Mouse (Mus musculus) erythroblast, adult 5-6 weeks (primary cell): ENCODE measurements around the gene Ift140. TPM values are rescaled to one million over a fixed set of nuclear protein-coding genes. Genes with fewer than 3 reads are reported as not detected.
A peak's percentile ranks its signal among the peaks of the same experiment; 100 is the strongest.

Experiments
- ATAC-seq: replicated peaks from 2 replicates; pipeline ENCODE4 v1.8.0; 2016; ENCODE audit warnings: moderate number of reproducible peaks, mild to moderate bottlenecking, moderate TSS enrichment, inconsistent platforms; ENCODE audit not compliant: poor library complexity, low FRiP score, severe bottlenecking
- total RNA-seq, 2 experiments: library from RNA; stranded (forward) in 1 of 2; stranded (reverse) in 1 of 2; fragments of 150-400 nt in 1 of 2; fragments of 200-764, 138-1000 nt in 1 of 2; gene quantifications; 2 replicates each; pipeline versions ENCODE4 v1.2.3 to v1.2.4; 2015 to 2017; ENCODE audit warnings: low replicate concordance in 2 of 2

Gene Ift140
- total RNA-seq, 2 experiments from 2014 or later = 62.3 to 187 TPM

GRCm38 (mm10) chr17:25068690-25069089 lies 52.8 kb downstream of the Ift140 start:
- no peak for ATAC-seq

GRCm38 (mm10) chr17:25076906-25077305 lies 61.0 kb downstream of the Ift140 start:
- ATAC-seq = no peak

- no peak for ATAC-seq
Measured at GRCm38 (mm10) chr17:25077771-25078372, 62.0 kb downstream of the Ift140 start.

GRCm38 (mm10) chr17:25080210-25080609 lies 64.3 kb downstream of the Ift140 start:
- no peak for ATAC-seq

GRCm38 (mm10) chr17:25080960-25081381 lies 65.1 kb downstream of the Ift140 start:
- no peak for ATAC-seq

GRCm38 (mm10) chr17:25082081-25082847 lies 66.4 kb downstream of the Ift140 start:
- ATAC-seq = no peak

GRCm38 (mm10) chr17:25082887-25083286 lies 67.0 kb downstream of the Ift140 start:
- no peak for ATAC-seq

GRCm38 (mm10) chr17:25083444-25083931 lies 67.6 kb downstream of the Ift140 start, which contains the start of gene Tmem204:
TSS of gene Tmem204 (minus strand) at chr17:25083591.
- peak; percentile 47 for ATAC-seq

GRCm38 (mm10) chr17:25084835-25085385 lies 69.0 kb downstream of the Ift140 start:
- no peak for ATAC-seq

- ATAC-seq = peak; percentile 57
Measured at GRCm38 (mm10) chr17:25086724-25087123, 70.8 kb downstream of the Ift140 start.

- peak; percentile 76 for ATAC-seq
Measured at GRCm38 (mm10) chr17:25089158-25089557, 73.3 kb downstream of the Ift140 start.

- peak; percentile 21 for ATAC-seq
Measured at GRCm38 (mm10) chr17:25090450-25090849, 74.6 kb downstream of the Ift140 start.

- ATAC-seq = no peak
Measured at GRCm38 (mm10) chr17:25096221-25096620, 80.3 kb downstream of the Ift140 start.

- no peak for ATAC-seq
Measured at GRCm38 (mm10) chr17:25100052-25100451, 84.2 kb downstream of the Ift140 start.

GRCm38 (mm10) chr17:25101338-25101737 lies 85.5 kb downstream of the Ift140 start:
- ATAC-seq = no peak

GRCm38 (mm10) chr17:25107786-25108185 lies 91.9 kb downstream of the Ift140 start:
- ATAC-seq = no peak

GRCm38 (mm10) chr17:25109578-25109977 lies 93.7 kb downstream of the Ift140 start:
- peak; percentile 78 for ATAC-seq

GRCm38 (mm10) chr17:25110590-25110989 lies 94.7 kb downstream of the Ift140 start:
- ATAC-seq = no peak

GRCm38 (mm10) chr17:25111220-25111619 lies 95.3 kb downstream of the Ift140 start:
- no peak for ATAC-seq

- ATAC-seq = no peak
Measured at GRCm38 (mm10) chr17:25111739-25112422, 96.0 kb downstream of the Ift140 start.
